Mouse (Mus musculus) NIH3T3 (cell line): Measurements from ENCODE around the gene Scamp1.

ENCODE experiments used
- DNase-seq: peaks from one replicate; pipeline ENCODE4 v3.0.0-alpha.2; 2012; ENCODE audit warnings: low read depth

Gene Scamp1

GRCm38 (mm10) chr13:94271284-94271683, 14.4 kb downstream of the Scamp1 start:
- no peak for DNase-seq

DNA sequence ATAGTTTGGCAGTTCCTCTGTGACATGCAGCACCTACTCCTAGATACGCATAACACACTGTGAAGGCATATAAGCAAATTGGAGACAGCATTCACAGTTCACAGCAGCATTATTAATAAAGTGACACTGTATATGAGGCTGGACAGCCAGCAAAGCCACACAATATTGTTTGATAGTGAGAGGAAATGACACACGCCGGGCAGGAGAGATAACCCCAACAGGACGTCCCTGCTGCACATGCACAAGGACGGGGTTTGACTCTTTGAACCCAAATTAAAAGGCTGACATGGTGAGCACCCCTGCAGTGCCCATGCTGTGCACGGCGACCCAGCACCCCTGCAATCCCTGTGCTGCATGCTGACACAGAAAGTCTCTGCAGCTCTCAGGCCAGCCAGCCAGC, 17.5 kb downstream of the Scamp1 start:
- DNase-seq = no peak

- DNase-seq = no peak
Measured at GRCm38 (mm10) chr13:94267190-94267589, 18.5 kb downstream of the Scamp1 start.

GRCm38 (mm10) chr13:94266530-94266929, 19.1 kb downstream of the Scamp1 start:
- no peak for DNase-seq

- no peak for DNase-seq
Measured at GRCm38 (mm10) chr13:94265291-94265690, 20.4 kb downstream of the Scamp1 start.

DNA sequence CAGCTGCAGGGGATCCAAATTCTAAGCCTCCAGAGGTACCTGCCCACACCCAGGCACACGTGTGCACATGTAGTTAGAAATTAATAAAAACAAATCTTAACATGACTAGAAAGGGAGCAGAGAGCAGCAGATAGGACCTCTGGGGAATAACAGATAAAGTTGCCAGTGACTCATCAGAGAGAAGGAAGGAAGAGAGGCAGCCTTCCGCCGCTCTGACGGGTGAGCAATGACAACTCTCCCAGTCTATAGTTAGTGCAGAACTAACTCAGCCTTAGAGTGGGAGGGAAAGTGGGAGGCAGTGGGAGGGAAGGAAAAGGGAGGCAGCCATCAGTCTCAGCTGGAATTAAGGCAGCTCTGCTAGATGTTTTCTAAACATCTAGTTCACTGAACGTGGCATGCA, 21.7 kb downstream of the Scamp1 start:
- peak; percentile 35 for DNase-seq

GRCm38 (mm10) chr13:94262551-94262950, 23.1 kb downstream of the Scamp1 start:
- peak; percentile 70 for DNase-seq

GRCm38 (mm10) chr13:94261624-94262023, 24.0 kb downstream of the Scamp1 start:
- no peak for DNase-seq

- DNase-seq = no peak
Measured at GRCm38 (mm10) chr13:94260961-94261360, 24.7 kb downstream of the Scamp1 start.

- no peak for DNase-seq
Measured at GRCm38 (mm10) chr13:94259210-94259609, 26.4 kb downstream of the Scamp1 start.

DNA sequence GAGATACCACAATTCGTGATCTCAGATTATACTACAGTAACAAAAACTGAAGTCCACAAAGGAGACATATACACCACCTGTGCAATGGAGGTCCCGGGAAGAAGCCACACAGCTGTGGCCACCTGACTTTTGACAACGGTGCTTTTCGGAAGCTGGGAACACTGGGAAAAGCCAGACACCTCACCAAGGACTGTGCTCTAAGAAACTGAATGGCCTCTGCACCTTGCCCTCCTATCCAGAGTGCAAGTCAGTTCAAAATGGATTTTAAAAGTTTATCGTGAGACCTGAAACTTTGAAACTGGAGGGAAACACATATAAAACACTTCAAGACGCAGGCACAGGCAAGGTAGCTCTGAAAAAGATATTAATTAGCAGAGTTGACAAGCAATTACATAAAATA, 27.1 kb downstream of the Scamp1 start:
- no peak for DNase-seq

DNA sequence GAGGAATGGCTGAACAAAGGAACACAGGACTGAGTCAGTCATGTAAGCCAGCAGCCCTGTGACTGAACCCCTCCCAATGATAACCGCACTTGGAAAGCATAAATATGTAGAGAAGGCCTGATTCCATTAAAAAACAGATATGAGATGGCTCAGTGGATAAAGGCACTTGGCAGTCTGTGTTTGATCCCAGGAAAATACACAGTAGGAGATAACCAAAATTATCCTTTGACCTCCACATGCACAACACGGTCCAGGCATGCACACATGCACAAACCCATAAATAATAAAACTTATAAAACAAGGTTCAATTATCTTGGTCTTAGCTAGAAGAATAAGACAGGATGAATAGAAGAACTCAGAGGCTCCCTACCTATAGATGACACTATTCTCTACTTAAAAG, 27.9 kb downstream of the Scamp1 start:
- no peak for DNase-seq

GRCm38 (mm10) chr13:94255176-94255575, 30.5 kb downstream of the Scamp1 start:
- no peak for DNase-seq

DNA sequence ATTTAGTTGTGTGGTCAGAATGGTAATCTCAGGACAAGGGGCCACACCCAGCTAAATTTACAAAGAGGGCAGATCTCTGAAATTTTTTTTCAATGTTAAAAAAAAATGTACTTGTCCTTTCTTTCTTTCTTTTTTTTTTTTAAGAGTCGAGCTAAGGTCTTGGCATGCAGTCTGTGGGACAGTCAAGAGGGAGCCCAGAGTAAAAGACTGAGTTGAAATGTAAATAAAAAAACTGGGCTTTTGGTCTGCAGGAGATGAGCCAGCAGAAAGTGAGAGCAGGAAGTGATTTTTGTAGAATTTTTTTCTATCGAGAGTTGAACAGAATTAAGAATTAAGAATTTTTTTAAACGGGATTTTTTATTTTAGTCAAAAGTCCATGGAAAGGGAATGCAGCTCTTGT, 31.4 kb downstream of the Scamp1 start:
- DNase-seq = no peak

DNA sequence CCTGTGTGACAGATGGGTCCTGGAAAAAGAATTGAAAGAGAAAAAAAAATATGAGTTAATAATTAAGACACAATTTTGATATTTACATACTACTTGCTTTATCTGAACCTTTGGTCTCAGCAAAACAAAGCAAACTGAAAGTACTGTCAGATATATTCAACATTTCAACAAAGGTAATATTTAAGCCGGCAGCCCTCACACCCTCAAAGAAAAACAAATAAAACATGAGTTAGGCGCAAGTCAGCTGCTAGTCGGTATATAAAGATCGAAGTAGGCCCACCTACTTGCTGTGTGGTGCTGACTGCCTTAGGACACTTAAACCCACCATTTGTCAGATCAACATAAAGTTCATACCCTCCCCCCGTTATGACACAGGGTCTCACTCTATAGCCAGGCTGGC, 32.6 kb downstream of the Scamp1 start:
- no peak for DNase-seq

DNA sequence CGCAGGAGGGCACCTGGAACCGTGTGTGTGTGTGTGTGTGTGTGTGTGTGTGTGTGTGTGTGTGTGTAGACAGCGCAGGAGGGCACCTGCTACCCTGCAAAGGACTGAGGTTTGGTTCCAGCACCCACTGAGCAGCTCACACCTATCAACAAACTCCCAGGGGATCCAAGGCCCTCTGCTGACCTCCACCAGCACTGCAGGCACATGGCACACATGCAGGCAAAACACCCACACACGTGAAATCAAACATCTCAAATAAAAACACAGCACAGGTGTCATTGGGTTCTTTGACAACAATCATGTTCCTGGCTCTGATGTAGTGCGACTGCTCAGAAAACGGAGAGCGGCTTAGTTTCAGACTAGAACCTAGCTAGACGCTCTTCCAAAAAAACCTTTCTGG, 34.9 kb downstream of the Scamp1 start:
- DNase-seq = no peak

- no peak for DNase-seq
Measured at GRCm38 (mm10) chr13:94250188-94250587, 35.5 kb downstream of the Scamp1 start.

- DNase-seq = no peak
Measured at GRCm38 (mm10) chr13:94242897-94243296, 42.8 kb downstream of the Scamp1 start.

DNA sequence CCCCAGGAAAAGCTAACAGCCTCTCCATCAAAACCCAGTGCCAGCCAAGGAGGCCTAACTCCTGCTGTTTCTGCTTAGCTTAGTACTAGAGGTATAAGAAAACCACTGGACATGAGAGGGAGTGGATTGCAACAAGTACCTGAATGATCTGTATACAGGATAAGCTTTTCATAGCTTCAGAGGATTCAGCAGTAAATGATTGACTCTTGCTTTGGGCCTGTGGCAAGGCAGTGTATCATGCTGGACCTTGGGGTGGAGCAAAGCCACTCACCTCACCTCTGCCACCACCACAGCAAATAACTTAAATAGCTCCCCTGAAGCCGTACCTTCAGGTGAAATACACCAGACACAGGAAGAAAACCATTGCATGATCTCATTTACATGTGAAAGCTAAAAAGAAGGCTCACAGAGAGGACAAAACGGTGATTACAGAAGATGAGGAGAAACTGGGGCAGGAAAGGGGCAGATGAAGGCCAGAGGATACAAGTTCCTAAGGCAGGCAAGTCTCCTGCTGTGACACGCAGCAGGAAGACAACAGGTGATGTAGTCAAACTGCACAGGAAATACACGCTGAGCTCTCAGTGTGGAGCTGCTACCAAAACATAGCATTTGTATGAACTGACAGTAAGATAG, 43.6 kb downstream of the Scamp1 start:
- no peak for DNase-seq

DNA sequence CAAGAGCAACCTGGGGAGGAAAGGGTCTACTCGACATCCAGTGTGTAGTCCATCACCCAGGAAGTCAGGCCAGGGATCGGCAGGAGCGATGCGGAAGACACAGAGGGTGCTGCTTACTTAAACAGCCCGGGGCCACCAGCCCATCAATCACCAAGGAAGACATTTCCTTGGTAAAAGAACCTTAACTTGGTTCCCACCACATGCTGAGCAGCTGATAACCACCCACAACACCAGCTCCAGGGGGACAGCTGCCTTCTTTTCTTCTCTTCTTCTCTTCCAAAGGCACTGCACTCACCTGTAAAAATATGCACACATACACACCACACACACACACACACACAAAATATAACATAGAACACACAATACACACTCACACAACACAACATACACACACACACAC, 44.8 kb downstream of the Scamp1 start:
- DNase-seq = no peak

DNA sequence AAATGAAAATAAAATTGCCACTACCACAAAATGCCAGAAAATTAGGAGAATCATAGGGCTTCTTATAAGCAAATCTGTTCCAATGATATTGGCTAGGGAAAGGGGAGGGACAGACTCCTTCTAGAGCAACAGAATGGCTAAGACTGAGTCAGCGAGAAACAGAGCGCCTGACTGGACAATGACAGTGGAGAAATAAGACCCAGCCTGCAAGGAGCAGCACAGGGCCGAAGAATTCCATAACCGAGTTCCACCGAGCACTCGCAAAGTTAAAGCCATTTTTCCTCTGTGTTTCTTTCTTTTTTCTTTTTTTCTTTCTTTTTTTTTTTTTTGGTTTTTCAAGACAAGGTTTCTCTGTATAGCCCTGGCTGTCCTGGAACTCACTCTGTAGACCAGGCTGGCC, 45.5 kb downstream of the Scamp1 start:
- DNase-seq = no peak

DNA sequence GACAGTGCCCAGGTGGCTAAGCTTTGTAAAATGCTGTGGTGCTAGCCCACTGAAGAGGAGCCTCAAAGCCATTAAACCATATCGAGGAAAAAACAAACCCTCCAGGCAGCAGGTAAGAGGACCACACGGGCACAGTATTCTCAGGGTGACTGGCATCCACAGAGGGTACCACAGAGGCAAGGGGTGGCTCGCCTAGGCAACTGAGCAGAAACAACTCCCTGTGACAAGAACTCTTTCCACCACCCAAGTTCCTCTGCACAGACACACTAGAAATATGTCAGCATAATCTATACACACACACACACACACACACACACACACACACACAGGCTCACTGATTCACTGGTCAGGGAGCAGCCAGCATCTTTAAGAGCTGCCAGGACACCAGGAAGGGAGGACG, 46.2 kb downstream of the Scamp1 start:
- no peak for DNase-seq

DNA sequence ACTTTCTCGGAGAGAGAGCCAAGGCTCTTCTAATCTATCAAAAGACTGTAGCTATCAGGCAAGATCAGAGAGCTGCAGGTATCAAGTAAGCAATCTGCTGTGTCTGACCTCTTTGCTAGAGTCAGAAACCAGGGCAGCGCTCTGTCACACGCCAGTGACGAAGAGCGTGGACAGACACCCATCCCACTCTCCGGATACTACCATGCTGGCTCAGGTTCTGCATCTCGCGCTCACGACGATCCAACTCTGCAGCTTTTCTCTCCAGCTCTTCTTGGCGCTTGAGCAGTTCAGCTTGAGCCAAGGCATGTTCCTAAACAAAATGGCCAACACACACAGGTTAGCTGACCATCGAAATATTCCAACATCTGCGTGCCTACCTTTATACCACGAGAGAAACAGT, 53.8 kb downstream of the Scamp1 start:
- no peak for DNase-seq
